Mouse (Mus musculus): ENCODE results near the gene Dmrt1. TPM values are rescaled to one million over a fixed set of nuclear protein-coding genes. Genes with fewer than 3 reads are reported as not detected.
"Not testable (repeated sequence)": the region's sequence is repeated elsewhere in the genome, so short reads cannot be mapped to it uniquely, and the experiment has no call there.

Gene Dmrt1
- total RNA-seq (2015; ENCODE audit: low replicate concordance), result not detected in 2 replicates
- not detected in 2 replicates for total RNA-seq (2017; ENCODE audit: low replicate concordance)

DNA sequence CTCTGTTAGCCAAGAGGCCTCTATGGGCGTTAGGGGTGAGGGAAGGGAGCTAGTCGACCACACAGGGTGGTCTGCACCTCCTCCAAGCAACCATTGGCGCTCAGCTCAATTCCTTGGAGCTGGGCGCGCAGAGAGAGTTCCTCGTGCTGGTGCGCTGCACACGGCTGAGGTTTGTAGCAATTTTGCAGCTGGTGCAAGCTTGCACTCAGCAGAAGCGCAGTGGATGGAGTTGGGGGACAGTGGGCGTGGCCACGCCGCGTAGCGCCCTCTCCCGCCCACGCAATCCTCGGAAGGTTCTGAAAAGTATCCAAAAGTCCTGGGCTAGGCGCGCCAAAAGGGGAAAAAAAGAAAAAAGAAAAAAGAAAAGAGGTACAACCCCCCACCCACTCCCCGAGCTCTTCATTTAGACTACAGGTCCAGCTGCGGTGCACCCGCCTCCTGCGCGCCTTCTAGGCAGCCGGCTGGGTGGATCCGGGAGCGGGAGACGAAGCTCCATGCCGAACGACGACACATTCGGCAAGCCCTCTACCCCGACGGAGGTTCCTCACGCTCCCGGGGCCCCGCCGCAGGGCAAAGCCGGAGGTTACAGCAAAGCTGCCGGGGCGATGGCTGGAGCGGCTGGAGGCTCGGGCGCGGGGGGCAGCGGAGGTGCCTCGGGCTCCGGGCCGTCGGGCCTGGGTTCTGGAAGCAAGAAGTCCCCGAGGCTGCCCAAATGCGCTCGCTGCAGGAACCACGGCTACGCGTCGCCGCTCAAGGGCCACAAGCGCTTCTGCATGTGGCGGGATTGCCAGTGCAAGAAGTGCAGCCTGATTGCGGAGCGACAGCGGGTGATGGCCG is at the start of gene Dmrt1:
Dmrt1 (plus strand) TSS at position 259 of the 837 bp plus-strand sequence.
- ATAC-seq (replicated peaks; ENCODE audit: low FRiP score, poor library complexity, severe bottlenecking), result no peak

DNA sequence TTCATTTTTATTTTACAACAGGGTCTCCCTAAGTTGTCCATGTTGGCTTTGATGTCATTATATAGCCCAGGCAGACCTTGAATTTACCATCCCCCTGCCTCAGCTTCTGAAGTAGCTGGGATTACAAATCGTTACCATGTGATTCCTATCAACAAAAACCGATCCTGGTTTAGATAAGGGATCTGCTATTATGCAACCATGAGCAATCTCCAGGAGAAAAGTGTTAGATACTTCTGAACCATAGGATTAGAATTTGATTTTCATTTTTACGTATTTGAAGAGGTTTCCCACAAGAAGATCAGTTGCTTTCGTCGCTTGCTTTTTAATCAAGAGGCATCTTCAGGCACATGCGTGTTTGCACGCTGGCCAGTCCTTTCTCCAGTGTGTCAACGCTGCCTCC is 44.7 kb upstream of the Dmrt1 start:
- ATAC-seq (replicated peaks; ENCODE audit: low FRiP score, poor library complexity, severe bottlenecking), result no peak

- no peak for ATAC-seq (replicated peaks; ENCODE audit: low FRiP score, poor library complexity, severe bottlenecking)
Measured at GRCm38 (mm10) chr19:25461553-25462320, 43.7 kb upstream of the Dmrt1 start.

- not testable (repeated sequence) for ATAC-seq (replicated peaks; ENCODE audit: low FRiP score, poor library complexity, severe bottlenecking)
Measured at GRCm38 (mm10) chr19:25475806-25476205, 29.6 kb upstream of the Dmrt1 start.

- ATAC-seq (replicated peaks; ENCODE audit: low FRiP score, poor library complexity, severe bottlenecking), result no peak
Measured at GRCm38 (mm10) chr19:25479152-25479669, 26.2 kb upstream of the Dmrt1 start.

- no peak for ATAC-seq (replicated peaks; ENCODE audit: low FRiP score, poor library complexity, severe bottlenecking)
Measured at GRCm38 (mm10) chr19:25480820-25481219, 24.6 kb upstream of the Dmrt1 start.

DNA sequence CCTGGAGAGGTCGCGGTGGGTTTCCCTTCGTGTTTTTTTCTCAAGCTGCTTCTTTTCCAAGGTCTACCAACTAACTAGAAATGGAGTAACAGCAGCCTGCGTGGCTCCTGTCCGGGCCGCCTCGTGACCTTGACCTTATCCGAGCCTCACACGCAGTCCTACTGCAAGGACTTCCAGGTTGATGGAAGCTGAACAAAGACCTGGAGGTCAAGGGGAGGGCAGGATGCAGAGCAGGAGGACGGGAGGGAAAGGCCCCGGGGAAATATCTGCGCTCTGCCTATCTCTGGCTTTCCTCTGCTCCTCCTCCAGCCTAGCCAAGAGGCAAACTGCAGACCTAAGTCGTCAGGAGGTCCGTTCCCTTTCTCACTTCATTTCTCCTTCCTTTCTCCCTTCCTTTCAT is 18.9 kb upstream of the Dmrt1 start:
- no peak for ATAC-seq (replicated peaks; ENCODE audit: low FRiP score, poor library complexity, severe bottlenecking)

DNA sequence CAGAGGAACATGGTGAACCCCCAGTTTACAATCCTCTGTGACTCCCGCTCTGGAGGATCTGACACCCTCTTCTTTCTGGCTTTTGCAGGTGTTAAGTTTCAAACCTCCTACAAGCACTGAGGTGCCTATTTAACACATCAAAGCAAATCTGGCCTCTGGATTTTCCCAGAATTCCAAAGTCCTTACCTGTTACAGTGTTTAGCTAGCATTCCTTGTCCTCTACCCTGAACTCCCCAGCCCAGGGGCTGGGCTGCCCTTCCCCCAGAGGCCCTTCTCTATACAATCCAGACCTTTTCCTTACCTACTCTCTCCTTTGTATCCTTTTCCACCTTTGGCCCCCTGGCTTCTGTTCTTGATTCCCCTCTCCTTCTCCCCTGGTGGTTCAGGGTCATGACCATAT is 18.1 kb upstream of the Dmrt1 start:
- no peak for ATAC-seq (replicated peaks; ENCODE audit: low FRiP score, poor library complexity, severe bottlenecking)

DNA sequence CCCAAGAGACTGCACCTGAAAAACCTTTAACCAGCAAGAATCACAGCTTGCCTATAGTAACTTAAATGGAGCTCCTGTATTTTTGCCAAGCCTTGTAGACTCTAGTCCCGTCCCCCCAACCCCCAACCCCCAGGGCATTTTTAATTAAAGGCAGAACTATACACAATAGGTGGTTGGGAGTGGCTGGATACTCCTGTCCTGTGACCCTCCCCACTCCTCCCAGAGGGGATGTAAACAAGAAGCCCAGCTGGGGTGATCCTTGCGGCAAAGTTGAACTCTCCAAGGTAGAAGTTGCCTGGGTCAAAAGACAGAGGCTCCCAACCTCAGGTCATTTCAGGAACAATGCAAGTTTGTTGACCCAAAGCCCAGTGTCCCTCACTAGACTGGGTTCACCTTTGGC is 16.9 kb upstream of the Dmrt1 start:
- no peak for ATAC-seq (replicated peaks; ENCODE audit: low FRiP score, poor library complexity, severe bottlenecking)

- ATAC-seq (replicated peaks; ENCODE audit: low FRiP score, poor library complexity, severe bottlenecking), result no peak
Measured at GRCm38 (mm10) chr19:25489546-25489945, 15.9 kb upstream of the Dmrt1 start.

- ATAC-seq (replicated peaks; ENCODE audit: low FRiP score, poor library complexity, severe bottlenecking), result no peak
Measured at GRCm38 (mm10) chr19:25497434-25497833, 8.0 kb upstream of the Dmrt1 start.

GRCm38 (mm10) chr19:25504878-25505277 is 540 bp upstream of the Dmrt1 start:
- ATAC-seq (replicated peaks; ENCODE audit: low FRiP score, poor library complexity, severe bottlenecking), result no peak

GRCm38 (mm10) chr19:25506616-25507015 is 1.2 kb downstream of the Dmrt1 start:
- ATAC-seq (replicated peaks; ENCODE audit: low FRiP score, poor library complexity, severe bottlenecking), result no peak

DNA sequence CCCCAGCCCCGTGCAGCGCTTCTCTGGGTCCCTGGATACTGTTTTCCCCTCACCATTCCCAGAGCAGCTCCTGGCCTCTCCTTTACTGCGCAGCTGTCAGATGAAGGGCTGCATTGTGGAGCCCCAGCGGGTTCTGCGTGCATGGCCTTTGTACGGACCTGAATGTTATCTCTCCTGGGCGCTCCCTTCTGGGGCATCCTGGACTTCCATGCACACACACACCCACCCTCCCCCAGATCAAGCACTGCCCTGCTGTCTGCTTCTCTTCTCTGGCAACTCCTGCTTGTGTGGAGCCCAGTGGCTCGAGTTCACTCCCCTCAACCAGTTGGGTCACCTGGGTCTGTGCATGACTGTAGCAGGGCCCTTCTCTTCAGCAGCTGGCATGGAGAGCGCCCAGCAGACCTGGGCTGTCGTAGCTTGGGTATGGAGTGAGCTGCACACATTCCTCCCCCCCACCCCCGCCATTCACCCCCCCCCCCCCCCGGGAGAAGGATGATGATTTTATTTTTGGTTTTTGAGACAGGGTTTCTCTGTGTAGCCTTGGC is 9.6 kb downstream of the Dmrt1 start:
- no peak for ATAC-seq (replicated peaks; ENCODE audit: low FRiP score, poor library complexity, severe bottlenecking)

DNA sequence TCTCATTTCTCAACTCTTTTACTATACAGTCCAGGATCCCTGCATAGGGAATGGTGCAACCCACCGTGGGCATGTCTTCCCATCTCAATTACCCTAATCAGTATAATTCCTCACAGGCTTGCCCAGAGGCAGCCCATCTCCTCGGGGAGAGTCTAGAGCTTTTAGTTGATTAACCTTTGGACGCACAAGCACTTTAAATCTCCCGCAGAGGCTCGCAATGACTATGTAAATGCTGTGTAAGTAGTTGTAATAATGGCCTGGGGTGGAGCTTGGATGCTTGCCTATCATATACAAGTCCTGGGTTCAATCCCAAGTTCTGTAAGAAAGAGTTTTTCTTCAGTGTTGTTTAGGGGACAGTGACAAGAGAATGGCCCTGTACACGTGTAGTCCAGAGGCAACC is 18.7 kb downstream of the Dmrt1 start:
- ATAC-seq (replicated peaks; ENCODE audit: low FRiP score, poor library complexity, severe bottlenecking), result no peak

DNA sequence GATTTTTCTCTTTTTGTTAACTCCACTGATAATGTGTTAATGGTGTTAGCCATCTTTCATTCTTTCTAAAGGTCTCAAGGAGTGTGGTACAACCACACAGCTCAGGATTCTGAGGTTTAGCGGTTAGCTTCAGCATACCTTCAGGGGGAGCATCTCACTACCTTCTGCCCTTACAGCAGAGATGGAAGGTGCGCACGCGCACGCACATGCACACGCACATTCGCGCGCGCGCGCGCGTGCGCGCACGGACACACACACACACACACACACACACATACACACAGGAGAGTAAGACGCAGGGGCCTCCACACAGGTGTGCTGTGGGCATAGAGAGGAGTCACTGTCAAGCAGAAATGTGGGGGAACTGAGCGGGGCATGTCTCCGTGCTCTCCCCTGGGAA is 20.3 kb downstream of the Dmrt1 start:
- ATAC-seq (replicated peaks; ENCODE audit: low FRiP score, poor library complexity, severe bottlenecking), result no peak

- ATAC-seq (replicated peaks; ENCODE audit: low FRiP score, poor library complexity, severe bottlenecking), result no peak
Measured at GRCm38 (mm10) chr19:25529673-25530072, 24.3 kb downstream of the Dmrt1 start.

- ATAC-seq (replicated peaks; ENCODE audit: low FRiP score, poor library complexity, severe bottlenecking), result no peak
Measured at GRCm38 (mm10) chr19:25545714-25546340, 40.4 kb downstream of the Dmrt1 start.

GRCm38 (mm10) chr19:25547086-25547643 is 41.7 kb downstream of the Dmrt1 start:
- no peak for ATAC-seq (replicated peaks; ENCODE audit: low FRiP score, poor library complexity, severe bottlenecking)

DNA sequence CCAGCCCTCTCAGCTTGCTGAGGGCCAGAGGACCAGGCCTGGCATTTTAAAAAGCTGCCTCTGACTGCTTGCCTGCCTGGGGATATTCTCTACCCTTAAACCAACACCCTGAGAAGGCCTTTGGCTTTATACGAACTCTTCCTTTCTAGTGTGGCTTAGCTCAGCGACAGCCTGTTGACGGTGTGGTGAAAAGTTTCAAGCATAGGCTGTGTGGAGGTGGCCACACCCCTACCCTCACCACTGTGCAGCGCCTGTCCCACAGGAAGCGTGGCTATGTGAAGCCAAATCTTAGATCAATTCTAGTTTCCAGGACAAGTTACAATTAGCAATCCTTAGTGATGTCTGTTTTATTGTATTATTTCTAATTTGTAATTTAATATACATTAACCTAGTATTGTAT is 44.9 kb downstream of the Dmrt1 start:
- ATAC-seq (replicated peaks; ENCODE audit: low FRiP score, poor library complexity, severe bottlenecking), result no peak
